Mouse (Mus musculus): ENCODE data around the gene Gm43552. TPM values are rescaled to one million over a fixed set of nuclear protein-coding genes. Genes with fewer than 3 reads are reported as not detected.
"Not testable (repeated sequence)": the region's sequence is repeated elsewhere in the genome, so short reads cannot be mapped to it uniquely, and the experiment has no call there.

Gene Gm43552
- polyA plus RNA-seq, 1 experiment from 2014 or later = not detected

DNA sequence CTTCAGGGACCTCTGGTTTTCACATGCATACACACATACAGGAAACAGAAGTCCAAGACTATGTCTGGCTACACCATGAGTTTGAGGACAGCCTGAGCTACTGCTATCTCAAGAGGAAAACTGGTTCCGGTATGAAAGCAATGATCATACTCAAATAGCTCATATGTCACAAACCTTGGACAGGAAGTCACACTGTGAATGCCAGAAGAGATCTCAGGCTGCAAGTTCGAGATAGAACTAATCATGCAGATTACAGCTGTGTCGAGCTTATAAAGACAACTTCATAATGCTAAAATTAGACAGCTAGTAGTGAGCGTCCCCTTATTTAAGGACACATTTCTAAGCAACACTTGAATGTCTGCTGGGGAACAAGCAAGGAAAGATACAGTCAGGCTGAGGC lies 12.1 kb downstream of the Gm43552 start:
- no peak overlapping the region for H3K27ac ChIP-seq
- no peak overlapping the region for H3K4me2 ChIP-seq (replicated peaks)
- H3K36me3 ChIP-seq (replicated peaks; ENCODE audit: control insufficient read depth, insufficient read depth) = no peaks in the 10 kb centered on the region; the same call in 1 of the 2 replicates
- H3K4me3 ChIP-seq (replicated peaks; ENCODE audit: low read length) = no peak overlapping the region
- DNase-seq (ENCODE audit: low spot score) (no peak), ATAC-seq (ENCODE audit: low FRiP score) (no peak)
- no peaks in the 10 kb centered on the region for H3K9me3 ChIP-seq (ENCODE audit: control insufficient read depth, low read length)
- H3K27me3 ChIP-seq (ENCODE audit: control insufficient read depth, insufficient read depth, low read length) = no peaks in the 10 kb centered on the region
- WGBS = 86% methylated on average over 4 of the region's 4 CpGs
- no peaks in the 10 kb centered on the region for H3K4me1 ChIP-seq (replicated peaks; ENCODE audit: control insufficient read depth, insufficient read depth, low read length)
- H3K9ac ChIP-seq = no peak overlapping the region

DNA sequence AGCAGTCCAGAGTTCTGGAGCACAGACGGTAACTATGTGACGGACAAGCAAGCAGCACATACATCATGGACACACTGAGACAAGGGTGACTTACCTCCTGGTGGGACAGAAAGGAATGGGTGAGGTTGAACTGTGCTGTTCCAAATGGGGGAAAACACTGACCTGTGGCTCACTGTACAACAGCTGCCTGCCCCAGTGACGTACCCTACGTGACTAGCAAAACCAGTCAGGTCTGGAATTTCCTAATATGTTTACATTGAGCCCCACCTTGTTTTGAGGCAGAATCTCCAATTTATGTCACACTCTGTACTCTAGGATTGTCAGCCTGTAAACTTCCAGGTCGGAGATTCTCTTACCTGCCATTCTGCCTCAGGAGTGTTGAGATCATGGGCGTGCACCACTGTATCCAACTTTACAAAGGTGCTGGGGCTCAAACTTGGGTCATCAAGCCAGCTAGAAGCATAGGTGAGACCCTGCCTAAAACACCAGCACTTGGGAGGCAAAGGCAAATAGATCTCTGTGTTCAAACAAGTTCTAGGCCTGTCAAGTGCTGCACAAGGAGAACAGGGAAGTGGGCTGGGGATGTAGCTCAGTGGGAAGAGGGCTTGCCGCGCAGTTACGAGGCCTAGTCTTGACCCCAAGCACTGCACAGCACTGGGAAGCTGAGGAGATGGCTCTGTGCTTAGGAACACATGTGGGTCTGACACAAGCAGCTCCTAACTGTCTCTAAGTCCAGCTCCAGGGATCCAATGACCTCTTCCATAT lies 12.8 kb downstream of the Gm43552 start:
- Histone ChIP-seq H3K4me3 (replicated peaks; ENCODE audit: low read length) (no peak overlapping the region), H3K9ac (no peak overlapping the region), H3K9me3 (ENCODE audit: control insufficient read depth, low read length) (no peaks in the 10 kb centered on the region), H3K27me3 (ENCODE audit: control insufficient read depth, insufficient read depth, low read length) (no peaks in the 10 kb centered on the region), H3K27ac (no peak overlapping the region), H3K4me2 (replicated peaks) (no peak overlapping the region), H3K4me1 (replicated peaks; ENCODE audit: control insufficient read depth, insufficient read depth, low read length) (no peaks in the 10 kb centered on the region), H3K36me3 (replicated peaks; ENCODE audit: control insufficient read depth, insufficient read depth) (no peaks in the 10 kb centered on the region; the same call in 1 of the 2 replicates)
- DNase-seq (ENCODE audit: low spot score) = no peak
- no peak for ATAC-seq (ENCODE audit: low FRiP score)
- 93% methylated on average over 9 of the region's 9 CpGs for WGBS

DNA sequence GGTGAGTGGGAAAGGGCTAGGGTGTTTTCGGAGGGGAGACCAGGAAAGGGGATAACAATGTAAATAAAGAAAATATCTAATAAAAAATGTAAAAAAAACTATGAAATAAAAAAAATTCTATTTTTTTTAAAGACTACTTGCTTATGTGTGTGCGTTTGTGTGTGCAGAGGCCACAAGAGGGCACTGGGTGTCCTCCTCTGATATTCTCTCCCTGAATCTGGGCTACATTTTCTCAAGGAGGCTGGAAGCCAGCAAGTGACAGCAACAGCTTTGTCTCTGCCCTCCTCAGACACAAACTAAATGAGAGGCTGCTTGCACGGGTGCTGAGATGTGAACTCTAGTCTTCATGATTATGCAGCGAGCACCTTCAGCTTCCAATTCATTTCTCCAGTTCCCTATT lies 14.4 kb downstream of the Gm43552 start:
- H3K4me2 ChIP-seq (replicated peaks) = no peak overlapping the region
- H3K4me1 ChIP-seq (replicated peaks; ENCODE audit: control insufficient read depth, insufficient read depth, low read length) = no peaks in the 10 kb centered on the region
- ATAC-seq (ENCODE audit: low FRiP score) (no peak), DNase-seq (ENCODE audit: low spot score) (no peak)
- H3K36me3 ChIP-seq (replicated peaks; ENCODE audit: control insufficient read depth, insufficient read depth) = no peaks in the 10 kb centered on the region; the same call in 1 of the 2 replicates
- no peak overlapping the region for H3K9ac ChIP-seq
- no peak overlapping the region for H3K27ac ChIP-seq
- H3K27me3 ChIP-seq (ENCODE audit: control insufficient read depth, insufficient read depth, low read length) = no peaks in the 10 kb centered on the region
- H3K9me3 ChIP-seq (ENCODE audit: control insufficient read depth, low read length) = no peaks in the 10 kb centered on the region
- 66% methylated on average over 4 of the region's 4 CpGs for WGBS
- H3K4me3 ChIP-seq (replicated peaks; ENCODE audit: low read length) = no peak overlapping the region

DNA sequence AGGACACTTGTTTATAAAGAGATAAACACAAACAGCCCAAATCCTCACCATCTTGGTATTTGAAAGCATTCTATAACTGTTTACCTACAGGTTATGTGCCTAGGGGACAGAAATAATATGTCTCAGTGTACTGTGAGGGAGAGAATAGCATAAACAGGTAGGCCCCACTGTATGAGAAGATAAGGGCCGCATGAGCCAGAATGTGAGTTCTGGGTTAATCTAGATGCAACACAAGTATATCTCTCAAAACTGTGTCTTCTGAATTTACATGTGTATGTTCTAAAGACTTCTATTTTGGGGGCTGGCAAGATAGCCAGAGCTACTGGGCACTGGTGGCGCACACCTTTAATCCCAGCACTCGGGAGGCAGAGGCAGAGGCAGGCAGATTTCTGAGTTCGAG lies 15.9 kb downstream of the Gm43552 start:
- H3K4me3 ChIP-seq (replicated peaks; ENCODE audit: low read length); H3K36me3 ChIP-seq (replicated peaks; ENCODE audit: control insufficient read depth, insufficient read depth); H3K4me2 ChIP-seq (replicated peaks); DNase-seq (ENCODE audit: low spot score); H3K9me3 ChIP-seq (ENCODE audit: control insufficient read depth, low read length); H3K4me1 ChIP-seq (replicated peaks; ENCODE audit: control insufficient read depth, insufficient read depth, low read length); H3K27me3 ChIP-seq (ENCODE audit: control insufficient read depth, insufficient read depth, low read length); H3K27ac ChIP-seq; H3K9ac ChIP-seq; ATAC-seq (ENCODE audit: low FRiP score): not testable (repeated sequence)
- whole genome bisulfite sequencing = 98% methylated on average over 4 of the region's 4 CpGs

DNA sequence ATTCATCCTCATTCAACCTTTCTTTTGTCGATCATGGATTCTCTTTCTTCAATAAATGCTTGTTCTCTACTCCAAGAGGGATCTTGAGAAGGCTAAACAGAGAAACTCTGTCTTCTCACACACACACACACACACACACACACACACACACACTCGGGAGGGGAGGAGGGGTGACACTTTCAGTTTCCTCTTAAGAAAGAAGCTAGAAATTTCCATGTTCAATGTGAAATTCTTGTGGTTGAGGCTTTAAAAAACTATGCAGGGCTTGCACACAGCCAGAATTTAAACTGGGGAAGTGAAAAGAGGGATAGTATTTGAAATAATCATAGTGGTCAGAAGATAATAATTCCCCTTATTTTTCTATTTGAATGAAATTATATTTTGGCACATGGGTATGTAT lies 16.8 kb downstream of the Gm43552 start:
- no peak overlapping the region for H3K4me2 ChIP-seq (replicated peaks)
- 87% methylated on average over 2 of the region's 2 CpGs for WGBS
- H3K27me3 ChIP-seq (ENCODE audit: control insufficient read depth, insufficient read depth, low read length) = no peaks in the 10 kb centered on the region
- ATAC-seq (ENCODE audit: low FRiP score) (no peak), DNase-seq (ENCODE audit: low spot score) (no peak)
- no peak overlapping the region for H3K27ac ChIP-seq
- no peak overlapping the region for H3K9ac ChIP-seq
- H3K4me3 ChIP-seq (replicated peaks; ENCODE audit: low read length) = no peak overlapping the region
- no peaks in the 10 kb centered on the region; the same call in 1 of the 2 replicates for H3K36me3 ChIP-seq (replicated peaks; ENCODE audit: control insufficient read depth, insufficient read depth)
- no peaks in the 10 kb centered on the region for H3K4me1 ChIP-seq (replicated peaks; ENCODE audit: control insufficient read depth, insufficient read depth, low read length)
- H3K9me3 ChIP-seq (ENCODE audit: control insufficient read depth, low read length) = no peaks in the 10 kb centered on the region

DNA sequence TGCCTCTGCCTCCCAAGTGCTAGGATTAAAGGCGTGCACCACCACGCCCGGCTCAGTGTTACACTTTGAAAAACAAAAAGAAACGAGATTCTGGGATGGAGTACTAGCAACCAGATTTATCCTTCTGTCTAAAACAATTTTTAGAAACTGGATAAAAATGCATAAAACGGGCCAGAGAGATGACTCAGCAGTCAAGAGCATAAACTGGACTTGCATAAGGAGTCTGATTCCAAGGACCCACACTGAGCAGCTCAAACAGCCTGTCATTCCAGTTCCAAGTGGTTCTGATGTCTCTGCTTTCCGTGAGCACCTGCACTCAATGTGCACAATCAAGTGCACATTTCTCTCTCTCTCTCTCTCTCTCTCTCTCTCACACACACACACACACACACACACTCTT lies 22.9 kb downstream of the Gm43552 start:
- H3K27ac ChIP-seq = no peak overlapping the region
- H3K4me1 ChIP-seq (replicated peaks; ENCODE audit: control insufficient read depth, insufficient read depth, low read length) = no peaks in the 10 kb centered on the region
- no peak overlapping the region for H3K4me3 ChIP-seq (replicated peaks; ENCODE audit: low read length)
- no peak overlapping the region for H3K9ac ChIP-seq
- 88% methylated on average over 6 of the region's 6 CpGs for WGBS
- H3K27me3 ChIP-seq (ENCODE audit: control insufficient read depth, insufficient read depth, low read length) = no peaks in the 10 kb centered on the region
- ATAC-seq (ENCODE audit: low FRiP score) = no peak
- peaks cover 35% of the 10 kb centered on the region for H3K36me3 ChIP-seq (replicated peaks; ENCODE audit: control insufficient read depth, insufficient read depth)
- no peaks in the 10 kb centered on the region for H3K9me3 ChIP-seq (ENCODE audit: control insufficient read depth, low read length)
- DNase-seq (ENCODE audit: low spot score) = no peak
- H3K4me2 ChIP-seq (replicated peaks) = no peak overlapping the region

DNA sequence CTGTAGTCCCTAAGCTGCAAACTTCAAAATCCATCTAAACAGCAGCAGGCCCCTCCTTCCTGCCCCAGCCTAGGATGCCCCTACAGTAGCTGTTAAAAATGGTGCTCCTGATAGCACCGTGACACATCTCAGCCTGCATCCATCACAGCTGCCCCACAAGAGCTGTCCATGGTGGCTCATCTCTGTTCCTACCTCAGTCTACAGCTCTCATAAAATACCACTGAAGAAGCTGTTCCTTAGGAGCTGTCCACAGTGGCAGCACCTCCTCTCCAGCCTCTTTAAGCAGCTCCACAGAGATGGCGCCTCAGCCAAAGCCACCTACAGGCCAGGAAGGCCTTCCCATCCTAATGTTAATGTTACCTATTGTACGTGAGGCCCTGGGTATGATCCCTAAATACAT lies 25.7 kb downstream of the Gm43552 start:
- Histone ChIP-seq H3K27me3 (ENCODE audit: control insufficient read depth, insufficient read depth, low read length) (no peaks in the 10 kb centered on the region), H3K9me3 (ENCODE audit: control insufficient read depth, low read length) (no peaks in the 10 kb centered on the region), H3K4me2 (replicated peaks) (no peak overlapping the region), H3K36me3 (replicated peaks; ENCODE audit: control insufficient read depth, insufficient read depth) (peaks cover 36% of the 10 kb centered on the region), H3K4me3 (replicated peaks; ENCODE audit: low read length) (no peak overlapping the region), H3K4me1 (replicated peaks; ENCODE audit: control insufficient read depth, insufficient read depth, low read length) (no peaks in the 10 kb centered on the region), H3K9ac (no peak overlapping the region), H3K27ac (no peak overlapping the region)
- WGBS = 90% methylated on average over 3 of the region's 3 CpGs
- DNase-seq (ENCODE audit: low spot score) = no peak
- no peak for ATAC-seq (ENCODE audit: low FRiP score)

DNA sequence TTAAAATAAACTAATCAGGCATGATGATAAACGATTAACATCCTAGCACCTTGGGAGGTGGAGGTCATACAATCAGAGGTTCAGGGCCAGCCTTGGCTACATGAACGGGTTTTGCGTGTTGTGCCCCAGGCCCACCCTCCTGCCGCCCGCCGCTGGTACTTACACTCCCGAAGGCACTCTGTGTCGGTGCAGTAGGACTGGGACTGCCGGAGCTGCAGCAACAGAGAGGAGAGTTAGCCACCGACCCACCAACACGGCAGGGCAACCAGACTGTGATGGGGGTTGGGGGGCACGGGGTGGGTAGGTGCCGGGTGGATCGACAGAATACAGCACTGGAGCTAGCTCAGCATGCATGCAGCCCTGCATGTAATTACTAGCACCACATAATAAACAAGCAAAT lies 32.3 kb downstream of the Gm43552 start:
- Histone ChIP-seq H3K27ac (no peak overlapping the region), H3K4me3 (replicated peaks; ENCODE audit: low read length) (no peak overlapping the region), H3K4me2 (replicated peaks) (no peak overlapping the region), H3K9me3 (ENCODE audit: control insufficient read depth, low read length) (no peaks in the 10 kb centered on the region), H3K27me3 (ENCODE audit: control insufficient read depth, insufficient read depth, low read length) (no peaks in the 10 kb centered on the region), H3K36me3 (replicated peaks; ENCODE audit: control insufficient read depth, insufficient read depth) (peaks cover 23% of the 10 kb centered on the region), H3K4me1 (replicated peaks; ENCODE audit: control insufficient read depth, insufficient read depth, low read length) (no peaks in the 10 kb centered on the region), H3K9ac (no peak overlapping the region)
- no peak for DNase-seq (ENCODE audit: low spot score)
- no peak for ATAC-seq (ENCODE audit: low FRiP score)
- 89% methylated on average over 14 of the region's 14 CpGs for WGBS

DNA sequence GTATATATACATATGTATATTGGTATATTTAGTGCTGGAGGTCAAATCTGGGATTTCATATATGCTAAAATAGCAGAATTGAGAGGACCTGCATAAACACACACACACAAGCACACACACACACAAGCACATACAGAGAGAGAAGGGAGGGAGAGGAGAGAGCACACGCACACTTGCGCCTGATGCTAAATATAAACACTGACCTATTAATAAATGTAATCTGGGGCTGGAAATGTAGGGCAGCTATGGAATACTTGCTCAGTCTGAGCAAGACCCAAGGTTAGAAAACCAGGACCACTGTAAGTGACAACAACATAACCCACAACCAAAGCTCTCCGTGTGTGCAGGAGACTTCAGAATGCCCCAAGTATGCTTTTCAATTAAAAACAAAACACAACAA lies 33.2 kb downstream of the Gm43552 start:
- WGBS = 91% methylated on average over 3 of the region's 3 CpGs
- no peak for DNase-seq (ENCODE audit: low spot score)

DNA sequence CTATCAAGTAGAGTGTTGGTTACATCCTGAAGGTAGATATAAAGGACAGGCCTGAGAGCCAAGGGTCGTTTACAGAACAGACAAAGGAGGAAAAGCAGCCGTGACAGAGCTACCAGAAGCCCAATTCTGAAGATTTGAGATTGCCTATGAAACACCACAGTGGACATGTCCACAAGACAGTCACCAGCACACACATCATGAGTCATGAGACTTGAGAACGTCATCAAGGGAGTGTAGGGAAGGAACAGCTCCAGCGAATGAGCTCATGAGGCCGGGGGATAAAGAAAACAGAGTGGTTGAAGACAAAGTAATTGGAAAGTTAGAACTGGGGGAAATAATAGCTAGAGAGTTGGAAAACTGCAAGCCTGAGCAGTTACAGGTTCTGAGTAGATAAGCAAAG lies 34.8 kb downstream of the Gm43552 start:
- no peaks in the 10 kb centered on the region for H3K27me3 ChIP-seq (ENCODE audit: control insufficient read depth, insufficient read depth, low read length)
- H3K9ac ChIP-seq = no peak overlapping the region
- H3K4me1 ChIP-seq (replicated peaks; ENCODE audit: control insufficient read depth, insufficient read depth, low read length) = no peaks in the 10 kb centered on the region
- no peak for ATAC-seq (ENCODE audit: low FRiP score)
- DNase-seq (ENCODE audit: low spot score) = no peak
- WGBS = 85% methylated on average over 5 of the region's 5 CpGs
- no peak overlapping the region for H3K27ac ChIP-seq
- no peak overlapping the region for H3K4me3 ChIP-seq (replicated peaks; ENCODE audit: low read length)
- no peaks in the 10 kb centered on the region for H3K9me3 ChIP-seq (ENCODE audit: control insufficient read depth, low read length)
- H3K4me2 ChIP-seq (replicated peaks) = no peak overlapping the region
- H3K36me3 ChIP-seq (replicated peaks; ENCODE audit: control insufficient read depth, insufficient read depth) = peaks cover 27% of the 10 kb centered on the region

More for the DNA sequence above, 33.2 kb downstream of the Gm43552 start:
- H3K4me2 ChIP-seq (replicated peaks) = no peak overlapping the region
- H3K4me1 ChIP-seq (replicated peaks; ENCODE audit: control insufficient read depth, insufficient read depth, low read length) = no peaks in the 10 kb centered on the region
- no peak for ATAC-seq (ENCODE audit: low FRiP score)
- no peak overlapping the region for H3K9ac ChIP-seq
- no peak overlapping the region for H3K27ac ChIP-seq
- H3K36me3 ChIP-seq (replicated peaks; ENCODE audit: control insufficient read depth, insufficient read depth) = peaks cover 25% of the 10 kb centered on the region
- no peaks in the 10 kb centered on the region for H3K27me3 ChIP-seq (ENCODE audit: control insufficient read depth, insufficient read depth, low read length)
- no peaks in the 10 kb centered on the region for H3K9me3 ChIP-seq (ENCODE audit: control insufficient read depth, low read length)
- H3K4me3 ChIP-seq (replicated peaks; ENCODE audit: low read length) = no peak overlapping the region

Measured in hindbrain, embryonic 14.5 days (tissue).